Mouse (Mus musculus): ENCODE results near the gene Gypa. TPM values are rescaled to one million over a fixed set of nuclear protein-coding genes. Genes with fewer than 3 reads are reported as not detected.

Gene Gypa
- polyA plus RNA-seq, 1 experiment from 2014 or later: 11.5 TPM

GRCm38 (mm10) chr8:80500773-80501172 lies 7.2 kb downstream of the Gypa start:
- Histone ChIP-seq H3K4me1 (ENCODE audit: control insufficient read depth, insufficient read depth, low read length) (no peaks in the 10 kb centered on the region), H3K9ac (ENCODE audit: low read length) (no peak overlapping the region), H3K4me2 (ENCODE audit: low read depth) (no peak overlapping the region), H3K27ac (ENCODE audit: low read depth, low read length) (no peak overlapping the region), H3K36me3 (ENCODE audit: control insufficient read depth, insufficient read depth, low read length) (no peaks in the 10 kb centered on the region), H3K4me3 (ENCODE audit: low read depth, low read length) (no peak overlapping the region), H3K27me3 (ENCODE audit: control insufficient read depth, insufficient read depth, low read length) (no peaks in the 10 kb centered on the region), H3K9me3 (ENCODE audit: control insufficient read depth, low read length) (no peaks in the 10 kb centered on the region)
- WGBS: 83% methylated on average over 3 of the region's 3 CpGs
- DNase-seq (ENCODE audit: low spot score) (no peak), ATAC-seq (ENCODE audit: insufficient read depth, low FRiP score, low TSS enrichment) (no peak)

- Histone ChIP-seq H3K9ac (ENCODE audit: low read length) (no peak overlapping the region), H3K27ac (ENCODE audit: low read depth, low read length) (no peak overlapping the region), H3K36me3 (ENCODE audit: control insufficient read depth, insufficient read depth, low read length) (no peaks in the 10 kb centered on the region), H3K9me3 (ENCODE audit: control insufficient read depth, low read length) (no peaks in the 10 kb centered on the region), H3K4me2 (ENCODE audit: low read depth) (no peak overlapping the region), H3K4me3 (ENCODE audit: low read depth, low read length) (no peak overlapping the region), H3K27me3 (ENCODE audit: control insufficient read depth, insufficient read depth, low read length) (no peaks in the 10 kb centered on the region), H3K4me1 (ENCODE audit: control insufficient read depth, insufficient read depth, low read length) (no peaks in the 10 kb centered on the region)
- 79% methylated on average over 6 of the region's 6 CpGs for WGBS
- DNase-seq (ENCODE audit: low spot score) (no peak), ATAC-seq (ENCODE audit: insufficient read depth, low FRiP score, low TSS enrichment) (no peak)
Measured at GRCm38 (mm10) chr8:80501283-80501682, 7.7 kb downstream of the Gypa start.

- no peaks in the 10 kb centered on the region for H3K36me3 ChIP-seq (ENCODE audit: control insufficient read depth, insufficient read depth, low read length)
- no peak for DNase-seq (ENCODE audit: low spot score)
- no peak overlapping the region for H3K27ac ChIP-seq (ENCODE audit: low read depth, low read length)
- no peaks in the 10 kb centered on the region for H3K9me3 ChIP-seq (ENCODE audit: control insufficient read depth, low read length)
- ATAC-seq (ENCODE audit: insufficient read depth, low FRiP score, low TSS enrichment): no peak
- WGBS: 88% methylated on average over 5 of the region's 5 CpGs
- H3K4me2 ChIP-seq (ENCODE audit: low read depth): no peak overlapping the region
- no peak overlapping the region for H3K9ac ChIP-seq (ENCODE audit: low read length)
- H3K27me3 ChIP-seq (ENCODE audit: control insufficient read depth, insufficient read depth, low read length): no peaks in the 10 kb centered on the region
- H3K4me1 ChIP-seq (ENCODE audit: control insufficient read depth, insufficient read depth, low read length): no peaks in the 10 kb centered on the region
- H3K4me3 ChIP-seq (ENCODE audit: low read depth, low read length): no peak overlapping the region
Measured at GRCm38 (mm10) chr8:80526382-80527355, 33.1 kb downstream of the Gypa start.

GRCm38 (mm10) chr8:80541836-80542235 lies 48.3 kb downstream of the Gypa start:
- Histone ChIP-seq H3K4me3 (ENCODE audit: low read depth, low read length) (no peak overlapping the region), H3K36me3 (ENCODE audit: control insufficient read depth, insufficient read depth, low read length) (no peaks in the 10 kb centered on the region), H3K4me2 (ENCODE audit: low read depth) (no peak overlapping the region), H3K9ac (ENCODE audit: low read length) (no peak overlapping the region), H3K4me1 (ENCODE audit: control insufficient read depth, insufficient read depth, low read length) (no peaks in the 10 kb centered on the region), H3K27me3 (ENCODE audit: control insufficient read depth, insufficient read depth, low read length) (no peaks in the 10 kb centered on the region), H3K9me3 (ENCODE audit: control insufficient read depth, low read length) (no peaks in the 10 kb centered on the region; the same call in 1 of the 2 replicates), H3K27ac (ENCODE audit: low read depth, low read length) (no peak overlapping the region)
- DNase-seq (ENCODE audit: low spot score) (no peak), ATAC-seq (ENCODE audit: insufficient read depth, low FRiP score, low TSS enrichment) (no peak)
- WGBS: 86% methylated on average over 3 of the region's 3 CpGs

- Histone ChIP-seq H3K27ac (ENCODE audit: low read depth, low read length) (no peak overlapping the region), H3K4me2 (ENCODE audit: low read depth) (no peak overlapping the region), H3K4me3 (ENCODE audit: low read depth, low read length) (no peak overlapping the region), H3K9ac (ENCODE audit: low read length) (no peak overlapping the region), H3K4me1 (ENCODE audit: control insufficient read depth, insufficient read depth, low read length) (no peaks in the 10 kb centered on the region), H3K27me3 (ENCODE audit: control insufficient read depth, insufficient read depth, low read length) (no peaks in the 10 kb centered on the region), H3K9me3 (ENCODE audit: control insufficient read depth, low read length) (no peaks in the 10 kb centered on the region), H3K36me3 (ENCODE audit: control insufficient read depth, insufficient read depth, low read length) (no peaks in the 10 kb centered on the region)
- DNase-seq (ENCODE audit: low spot score) (no peak), ATAC-seq (ENCODE audit: insufficient read depth, low FRiP score, low TSS enrichment) (no peak)
Measured at GRCm38 (mm10) chr8:80550436-80550835, 56.9 kb downstream of the Gypa start.

GRCm38 (mm10) chr8:80551303-80551702 lies 57.7 kb downstream of the Gypa start:
- Histone ChIP-seq H3K27me3 (ENCODE audit: control insufficient read depth, insufficient read depth, low read length) (no peaks in the 10 kb centered on the region), H3K4me2 (ENCODE audit: low read depth) (no peak overlapping the region), H3K4me1 (ENCODE audit: control insufficient read depth, insufficient read depth, low read length) (no peaks in the 10 kb centered on the region), H3K27ac (ENCODE audit: low read depth, low read length) (no peak overlapping the region), H3K36me3 (ENCODE audit: control insufficient read depth, insufficient read depth, low read length) (no peaks in the 10 kb centered on the region), H3K9ac (ENCODE audit: low read length) (no peak overlapping the region), H3K9me3 (ENCODE audit: control insufficient read depth, low read length) (no peaks in the 10 kb centered on the region), H3K4me3 (ENCODE audit: low read depth, low read length) (no peak overlapping the region)
- no peak for DNase-seq (ENCODE audit: low spot score)
- 70% methylated on average over 3 of the region's 3 CpGs for WGBS
- no peak for ATAC-seq (ENCODE audit: insufficient read depth, low FRiP score, low TSS enrichment)

- ATAC-seq (ENCODE audit: insufficient read depth, low FRiP score, low TSS enrichment) (no peak), DNase-seq (ENCODE audit: low spot score) (no peak)
- H3K4me3 ChIP-seq (ENCODE audit: low read depth, low read length): no peak overlapping the region
- H3K27me3 ChIP-seq (ENCODE audit: control insufficient read depth, insufficient read depth, low read length): no peaks in the 10 kb centered on the region
- no peak overlapping the region for H3K27ac ChIP-seq (ENCODE audit: low read depth, low read length)
- WGBS: 93% methylated on average over 2 of the region's 2 CpGs
- H3K4me1 ChIP-seq (ENCODE audit: control insufficient read depth, insufficient read depth, low read length): no peaks in the 10 kb centered on the region
- H3K36me3 ChIP-seq (ENCODE audit: control insufficient read depth, insufficient read depth, low read length): no peaks in the 10 kb centered on the region
- no peak overlapping the region for H3K4me2 ChIP-seq (ENCODE audit: low read depth)
- H3K9me3 ChIP-seq (ENCODE audit: control insufficient read depth, low read length): no peaks in the 10 kb centered on the region
- no peak overlapping the region for H3K9ac ChIP-seq (ENCODE audit: low read length)
Measured at GRCm38 (mm10) chr8:80554991-80555390, 61.4 kb downstream of the Gypa start.
